Comparison of ENCODE assay signal across 17 mouse cellular contexts in the genomic region with DNA sequence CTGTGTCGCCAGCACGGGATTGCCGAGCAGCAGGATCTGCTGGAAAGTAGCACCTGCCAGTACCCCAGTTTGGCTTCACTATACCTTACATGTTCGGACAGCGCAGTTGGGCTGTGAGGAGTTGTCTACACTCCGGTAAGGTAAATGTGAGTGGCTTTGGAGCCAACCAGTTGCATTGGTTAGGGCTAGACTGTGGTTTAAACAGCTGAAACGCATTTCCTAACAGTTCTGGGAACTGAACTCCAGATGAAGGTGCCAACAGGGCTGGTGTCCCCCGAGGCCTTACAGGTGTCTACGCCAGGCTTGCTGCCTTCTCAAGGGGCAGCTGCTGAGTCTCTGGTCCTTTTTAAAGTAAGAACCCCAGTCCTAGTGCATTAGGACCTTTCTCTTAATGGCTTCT.
"Had no signal": no experiment of that assay in that cellular context is flagged by ENCODE, and none has a peak within 500 bp of the region (broad histone marks: within the 10 kb centered on the region; RNA-seq: fewer than 3 reads in every experiment).

No protein-coding gene starts in this region.

- H3K36me3 ChIP-seq: limb, embryonic 10.5 days; limb, embryonic 13.5 days; midbrain, embryonic 12.5 days; neural tube, embryonic 13.5 days; stomach, embryonic 15.5 days had no signal

- H3K9ac ChIP-seq: limb, embryonic 13.5 days; liver, embryonic 14.5 days; liver, postnatal 0 days; lung, embryonic 14.5 days; midbrain, embryonic 12.5 days; neural tube, embryonic 13.5 days; stomach, embryonic 15.5 days had no signal

- H3K27me3 ChIP-seq: stomach, embryonic 15.5 days had no signal

- DNase-seq: kidney, adult 18-20 months; kidney, adult 9 months; kidney, postnatal 14 days; kidney, postnatal 4 days; liver, postnatal 0 days; lung, embryonic 14.5 days; retina, postnatal 1 day; right cerebral cortex, postnatal 25 days; spleen, adult 18-20 months had no signal

- H3K27ac ChIP-seq: limb, embryonic 10.5 days; limb, embryonic 13.5 days; liver, embryonic 14.5 days; macrophage; midbrain, embryonic 12.5 days; neural tube, embryonic 13.5 days; stomach, embryonic 15.5 days had no signal

- H3K4me3 ChIP-seq: limb, embryonic 10.5 days; limb, embryonic 13.5 days; midbrain, embryonic 12.5 days; myocyte; neural tube, embryonic 13.5 days; stomach, embryonic 15.5 days had no signal
